In the genomic region with DNA sequence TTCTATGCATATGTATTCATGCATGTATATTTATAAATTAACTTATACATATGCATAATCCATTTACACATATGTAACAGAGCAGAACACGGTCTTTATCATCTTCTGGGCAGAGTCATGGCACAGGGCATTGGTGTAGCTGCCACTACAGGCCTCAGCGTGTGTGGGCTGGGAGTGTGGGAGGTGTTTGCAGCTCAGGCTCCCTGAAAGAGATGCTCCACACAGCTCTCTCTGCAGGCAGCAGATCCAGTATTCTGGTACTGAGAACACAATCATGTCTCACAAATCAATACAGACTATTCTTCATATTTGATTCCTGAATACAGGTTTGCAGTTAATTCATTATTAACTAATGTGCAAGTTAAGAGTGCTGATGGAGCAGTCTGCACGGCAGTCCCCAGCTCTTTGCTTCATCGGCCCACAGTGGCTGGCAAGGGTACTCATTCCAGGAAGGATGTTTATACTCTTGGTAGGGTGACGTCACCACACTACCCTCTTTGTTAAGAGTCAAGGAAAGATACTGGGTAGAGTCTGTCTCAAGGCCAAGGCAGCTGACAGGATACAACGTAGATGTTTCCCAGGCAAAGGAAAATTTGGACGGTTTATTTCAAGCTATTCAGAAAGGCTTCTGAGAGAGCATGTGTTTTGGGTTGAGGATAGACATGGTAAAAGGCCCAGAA, we compare ENCODE assay signal across 9 mouse cellular contexts.
A peak's percentile ranks its signal among the peaks of the same experiment; 100 is the strongest.
DNase-seq lines count a peak whose midpoint lies in the region.
"Had no signal": no experiment of that assay in that cellular context is flagged by ENCODE, and none has a peak within 500 bp of the region (broad histone marks: within the 10 kb centered on the region; RNA-seq: fewer than 3 reads in every experiment).

No protein-coding gene starts in this region.

- no peak for DNase-seq in heart, embryonic 10.5 days (ENCODE audit: low spot score)
- no peak for DNase-seq in heart, postnatal 10 days
- peak; percentile 10 for DNase-seq in 3T3-L1 (ENCODE audit: low read depth, low spot score)
- DNase-seq in frontal cortex, postnatal 36 days (ENCODE audit: low spot score in 2 of 2) = peak; percentile 42 to 68
- DNase-seq in left cerebral cortex, postnatal 25 days (ENCODE audit: low spot score in 2 of 2) = peak; percentile 47 to 71
- no peak for DNase-seq in urinary bladder, postnatal 36 days (ENCODE audit: low spot score in 2 of 2)
- DNase-seq in gastrocnemius, postnatal 25 days = no peak
- DNase-seq in gastrocnemius, postnatal 4 days (ENCODE audit: low spot score in 2 of 2) = no peak

- intact Hi-C loops in heart, postnatal 10 days (cut with DNase I) = no loop called here
- intact Hi-C loops in left cerebral cortex, postnatal 25 days (cut with DNase I) = no loop called here

- H3K4me1 ChIP-seq in heart, embryonic 10.5 days = peaks cover 12% of the 10 kb centered on the region

- 58% methylated on average over 7 of the region's 7 CpGs for WGBS in heart, embryonic 10.5 days

- peak overlapping the region; percentile 52; the same call in 1 of the 2 replicates for H3K27ac ChIP-seq in heart, embryonic 10.5 days

- no peaks in the 10 kb centered on the region for H3K36me3 ChIP-seq in heart, embryonic 10.5 days

- H3K27me3 ChIP-seq in heart, embryonic 10.5 days (ENCODE audit: insufficient read depth, poor library complexity, severe bottlenecking) = no peaks in the 10 kb centered on the region
- H3K27me3 ChIP-seq: CH12.LX had no signal

- no peak overlapping the region for H3K4me3 ChIP-seq in heart, embryonic 10.5 days

- no peaks in the 10 kb centered on the region for H3K9me3 ChIP-seq in heart, embryonic 10.5 days

Comparison
In these comparisons a context has a peak if more than half of its experiments do, and no peak if none do; other contexts are left out.
1. DNase-seq: peak in 3T3-L1 (single experiment), frontal cortex, postnatal 36 days (2 of 2) and left cerebral cortex, postnatal 25 days (2 of 2); none in heart, embryonic 10.5 days (single experiment), heart, postnatal 10 days (0 of 2), urinary bladder, postnatal 36 days (0 of 2), gastrocnemius, postnatal 25 days (single experiment) and gastrocnemius, postnatal 4 days (0 of 2).